Mouse (Mus musculus) MEL (cell line): ENCODE results near the gene Dohh. TPM values are rescaled to one million over a fixed set of nuclear protein-coding genes. Genes with fewer than 3 reads are reported as not detected.

Experiments
- DNase-seq: peaks from one replicate; pipeline ENCODE4 v3.0.0; 2011; ENCODE audit warnings: low read depth, low spot score
- H3K27ac ChIP-seq: 2 replicates; pipeline ENCODE4 v1.5.1; 2012; ENCODE audit warnings: low read depth, mild to moderate bottlenecking, control low read depth, low read length, moderate library complexity; ENCODE audit not compliant: control insufficient read depth
- H3K27me3 ChIP-seq, 2 experiments: fragments of 150-350 bp in 1 of 2; sonication (generic) in 1 of 2; 2 replicates each; pipeline ENCODE4 v1.6.1; 2012; ENCODE audit warnings: low read length in 2 of 2, mild to moderate bottlenecking in 2 of 2, improper control_type of control experiment in 1 of 2, moderate library complexity in 1 of 2; ENCODE audit not compliant: insufficient read depth in 2 of 2, control insufficient read depth in 1 of 2
- H3K36me3 ChIP-seq, 2 experiments: 2 replicates each; pipeline ENCODE4 v1.6.1; 2012 to 2014; ENCODE audit warnings: low read length in 2 of 2, improper control_type of control experiment in 1 of 2, inconsistent platforms in 1 of 2, mild to moderate bottlenecking in 1 of 2; ENCODE audit not compliant: insufficient read depth in 2 of 2, control insufficient read depth in 1 of 2
- H3K4me1 ChIP-seq, 2 experiments: fragments of 150-350 bp in 1 of 2; sonication (generic) in 1 of 2; 2 replicates each; pipeline ENCODE4 v1.6.1; 2012; ENCODE audit warnings: low read length in 2 of 2, improper control_type of control experiment in 1 of 2, mild to moderate bottlenecking in 1 of 2; ENCODE audit not compliant: insufficient read depth in 2 of 2, control insufficient read depth in 1 of 2
- H3K4me3 ChIP-seq, 2 experiments: fragments of 150-350 bp in 1 of 2; sonication (generic) in 1 of 2; 2 replicates each; pipeline ENCODE4 v1.5.1; 2012; ENCODE audit warnings: low read depth in 2 of 2, low read length in 2 of 2, mild to moderate bottlenecking in 2 of 2, moderate library complexity in 2 of 2, control low read depth in 1 of 2, improper control_type of control experiment in 1 of 2; ENCODE audit not compliant: control insufficient read depth in 1 of 2, insufficient read depth in 1 of 2
- H3K79me2 ChIP-seq: 2 replicates; pipeline ENCODE4 v1.6.1; 2012; ENCODE audit warnings: mild to moderate bottlenecking, low read length, moderate library complexity; ENCODE audit not compliant: control insufficient read depth, poor library complexity, insufficient read depth
- H3K9ac ChIP-seq: 2 replicates; pipeline ENCODE4 v1.6.1; 2012; ENCODE audit warnings: low read depth, mild to moderate bottlenecking, control low read depth, low read length, moderate library complexity; ENCODE audit not compliant: control insufficient read depth, poor library complexity, severe bottlenecking
- H3K9me3 ChIP-seq: fragments of 150-350 bp; sonication (generic); replicated peaks from 2 replicates; pipeline ENCODE4 v1.6.1; 2012; ENCODE audit warnings: mild to moderate bottlenecking, low read length, improper control_type of control experiment, moderate library complexity; ENCODE audit not compliant: insufficient read depth
- CHD1 ChIP-seq: IDR thresholded peaks from 2 replicates; pipeline ENCODE4 v1.6.1; 2012; ENCODE audit warnings: low read depth, mild to moderate bottlenecking, inconsistent platforms, low read length, improper control_type of control experiment
- EP300 ChIP-seq, 2 experiments: IDR thresholded peaks; 2 replicates each; pipeline ENCODE4 v1.6.1; 2011; ENCODE audit warnings: improper control_type of control experiment in 2 of 2, low read length in 2 of 2, low read depth in 1 of 2, mild to moderate bottlenecking in 1 of 2
- GATA1 ChIP-seq: IDR thresholded peaks from 2 replicates; pipeline ENCODE4 v1.6.1; 2011; ENCODE audit warnings: low read depth, low read length, improper control_type of control experiment
- MAFK ChIP-seq: IDR thresholded peaks from 2 replicates; pipeline ENCODE4 v1.6.1; 2011; ENCODE audit warnings: low read depth, mild to moderate bottlenecking, low read length, improper control_type of control experiment, borderline replicate concordance
- MAX ChIP-seq: IDR thresholded peaks from 2 replicates; pipeline ENCODE4 v1.6.1; 2011; ENCODE audit warnings: low read length, improper control_type of control experiment
- MAZ ChIP-seq: IDR thresholded peaks from 2 replicates; pipeline ENCODE4 v1.6.1; 2012; ENCODE audit warnings: low read depth, mild to moderate bottlenecking, inconsistent platforms, low read length, improper control_type of control experiment
- MXI1 ChIP-seq: IDR thresholded peaks from 2 replicates; pipeline ENCODE4 v1.6.1; 2011; ENCODE audit warnings: mild to moderate bottlenecking, low read depth, low read length, improper control_type of control experiment
- NELFE ChIP-seq: IDR thresholded peaks from 2 replicates; pipeline ENCODE4 v1.6.1; 2011; ENCODE audit warnings: low read depth, low read length, improper control_type of control experiment
- POLR2AphosphoS5 ChIP-seq: IDR thresholded peaks from 2 replicates; pipeline ENCODE4 v1.6.1; 2012; ENCODE audit warnings: low read depth, borderline replicate concordance, mild to moderate bottlenecking, inconsistent platforms, low read length, moderate library complexity, mixed read lengths
- RCOR1 ChIP-seq: IDR thresholded peaks from 2 replicates; pipeline ENCODE4 v1.6.1; 2012; ENCODE audit warnings: low read depth, mild to moderate bottlenecking, inconsistent platforms, low read length, improper control_type of control experiment
- TBP ChIP-seq: IDR thresholded peaks from 2 replicates; pipeline ENCODE4 v1.8.0; 2011; ENCODE audit warnings: low read depth, low read length, improper control_type of control experiment
- TCF12 ChIP-seq: IDR thresholded peaks from 2 replicates; pipeline ENCODE4 v1.6.1; 2014; ENCODE audit warnings: low read depth, mild to moderate bottlenecking, inconsistent platforms, low read length, improper control_type of control experiment, moderate library complexity
- UBTF ChIP-seq: IDR thresholded peaks from 2 replicates; pipeline ENCODE4 v1.6.1; 2012; ENCODE audit warnings: low read depth, mild to moderate bottlenecking, inconsistent platforms, low read length, improper control_type of control experiment, moderate library complexity, borderline replicate concordance; ENCODE audit not compliant: insufficient read depth
- USF2 ChIP-seq, 2 experiments: IDR thresholded peaks; 2 replicates each; pipeline ENCODE4 v1.6.1; 2011 to 2012; ENCODE audit warnings: improper control_type of control experiment in 2 of 2, low read length in 2 of 2, borderline replicate concordance in 1 of 2, inconsistent platforms in 1 of 2, low read depth in 1 of 2, mild to moderate bottlenecking in 1 of 2; ENCODE audit not compliant: insufficient read depth in 1 of 2
- ZC3H11A ChIP-seq: IDR thresholded peaks from 2 replicates; pipeline ENCODE4 v1.6.1; 2012; ENCODE audit warnings: low read depth, mild to moderate bottlenecking, inconsistent platforms, low read length, improper control_type of control experiment
- polyA plus RNA-seq, 2 experiments: library from polyadenylated mRNA; stranded (reverse) in 1 of 2; unstranded in 1 of 2; fragments of >175 nt in 1 of 2; fragments of >200 nt in 1 of 2; gene quantifications; 2 replicates each; pipeline versions ENCODE4 v1.2.1 to v1.2.4; 2012; ENCODE audit warnings: low replicate concordance in 2 of 2, low read depth in 1 of 2; ENCODE audit not compliant: insufficient read length in 2 of 2, insufficient read depth in 1 of 2, missing spikeins in 1 of 2
- total RNA-seq: library from RNA; depleted of rRNA; stranded (reverse); fragments of 300-350 nt; gene quantifications from 2 replicates; pipeline ENCODE4 v1.2.3, GENCODE M21; 2012

Gene Dohh
- total and polyA plus RNA-seq, 3 experiments = 145 to 153 TPM; not detected in 1

GRCm38 (mm10) chr10:81427804-81428506 lies 43.7 kb downstream of the Dohh start:
- H3K4me1 ChIP-seq = peaks cover 0 to 14% of the 10 kb centered on the region in 2 experiments; a peak in 2 of 4 replicates
- H3K36me3 ChIP-seq = peaks cover 0 to 3% of the 10 kb centered on the region in 2 experiments; a peak in 1 of 4 replicates
- DNase-seq = no peak
- H3K4me3 ChIP-seq = no peak overlapping the region
- H3K27ac ChIP-seq = no peak overlapping the region
- no peaks in the 10 kb centered on the region for H3K9me3 ChIP-seq
- H3K79me2 ChIP-seq = peaks cover 7% of the 10 kb centered on the region
- H3K27me3 ChIP-seq = no peaks in the 10 kb centered on the region
- no peak overlapping the region for H3K9ac ChIP-seq
- no peak for TF ChIP-seq MAX
- TF ChIP-seq RCOR1 = no peak
- no peak for TF ChIP-seq CHD1
- no peak for TF ChIP-seq POLR2AphosphoS5
- TF ChIP-seq ZC3H11A = no peak
- no peak for TF ChIP-seq USF2 (IDR thresholded peaks at IDR 0.05; ENCODE audit: borderline replicate concordance in 1 of 2, insufficient read depth in 1 of 2, low read depth in 1 of 2, low read length in 2 of 2)

GRCm38 (mm10) chr10:81428507-81428870 lies 44.3 kb downstream of the Dohh start:
- Histone ChIP-seq H3K79me2 (peaks cover 7% of the 10 kb centered on the region), H3K4me1 (peaks cover 0 to 14% of the 10 kb centered on the region in 2 experiments; a peak in 2 of 4 replicates), H3K36me3 (peaks cover 0 to 3% of the 10 kb centered on the region in 2 experiments; a peak in 1 of 4 replicates), H3K27me3 (no peaks in the 10 kb centered on the region), H3K4me3 (no peak overlapping the region), H3K27ac (no peak overlapping the region), H3K9me3 (no peaks in the 10 kb centered on the region), H3K9ac (no peak overlapping the region)
- DNase-seq = no peak
- TF ChIP-seq MAX (no peak), NELFE (no peak), MAZ (no peak), UBTF (no peak), GATA1 (no peak), EP300 (IDR thresholded peaks at IDR 0.05; ENCODE audit: low read depth in 1 of 2, low read length in 2 of 2) (no peak), USF2 (IDR thresholded peaks at IDR 0.05; ENCODE audit: borderline replicate concordance in 1 of 2, insufficient read depth in 1 of 2, low read depth in 1 of 2, low read length in 2 of 2) (no peak), MAFK (no peak), TBP (no peak), MXI1 (no peak), TCF12 (no peak)
